Mouse (Mus musculus) kidney, adult 2 months (tissue): ENCODE measurements around the gene Gsn. TPM values are rescaled to one million over a fixed set of nuclear protein-coding genes. Genes with fewer than 3 reads are reported as not detected.
A peak's percentile ranks its signal among the peaks of the same experiment; 100 is the strongest.

ENCODE experiments used
- DNase-seq: peaks from one replicate; pipeline ENCODE4 v3.0.0; 2021
- H3K27ac ChIP-seq: fragments of 200-500 bp; 2 replicates; pipeline ENCODE4 v1.5.1; 2012; ENCODE audit warnings: low read depth, low read length, control low read depth, inconsistent platforms; ENCODE audit not compliant: insufficient read depth
- H3K27me3 ChIP-seq: fragments of 200-500 bp; replicated peaks from 2 replicates; pipeline ENCODE4 v1.6.1; 2012; ENCODE audit warnings: mild to moderate bottlenecking, moderate library complexity, low read length, inconsistent platforms; ENCODE audit not compliant: control insufficient read depth, insufficient read depth
- H3K36me3 ChIP-seq: fragments of 200-500 bp; 2 replicates; pipeline ENCODE4 v1.6.1; 2012; ENCODE audit warnings: mild to moderate bottlenecking, moderate library complexity, low read length, inconsistent platforms; ENCODE audit not compliant: control insufficient read depth, insufficient read depth
- H3K4me1 ChIP-seq: fragments of 200-500 bp; 2 replicates; pipeline ENCODE4 v1.6.1; 2011; ENCODE audit warnings: low read length; ENCODE audit not compliant: control insufficient read depth, insufficient read depth
- H3K4me3 ChIP-seq: fragments of 200-500 bp; 2 replicates; pipeline ENCODE4 v1.5.1; 2011; ENCODE audit warnings: mild to moderate bottlenecking, low read depth, low read length, control low read depth; ENCODE audit not compliant: insufficient read depth
- CTCF ChIP-seq: fragments of 200-500 bp; conservative IDR thresholded peaks from 2 replicates; pipeline ENCODE4 v1.5.1; 2011; ENCODE audit warnings: low read depth, mild to moderate bottlenecking, control low read depth, low read length, moderate library complexity, mixed read lengths; ENCODE audit not compliant: insufficient read depth, insufficient read length
- POLR2A ChIP-seq: fragments of 200-500 bp; IDR thresholded peaks from one replicate; pipeline ENCODE4 v1.6.1; 2011; ENCODE audit warnings: low read depth, low read length, control low read depth
- WGBS: fragments of 180-500 bp; shearing (Covaris S2); methylation state at CpG from one replicate; pipeline ENCODE4 v1.1.7; 2018; 5-methylcytosine and 5-hydroxymethylcytosine counted together
- polyA plus RNA-seq: library from polyadenylated mRNA; depleted of rRNA; stranded (reverse); fragments of >200 nt; gene quantifications from 2 replicates; pipeline ENCODE4 v1.2.3, GENCODE M21; 2012

The Gsn gene
- polyA plus RNA-seq, 1 experiment = 269 TPM

GRCm38 (mm10) chr2:35259338-35260080 is 3.3 kb downstream of the Gsn start:
- no peaks in the 10 kb centered on the region for H3K27me3 ChIP-seq
- H3K4me1 ChIP-seq = peaks cover 9% of the 10 kb centered on the region; the same call in 1 of the 2 replicates
- H3K27ac ChIP-seq = no peak overlapping the region
- DNase-seq = no peak
- H3K4me3 ChIP-seq = no peak overlapping the region
- WGBS = 39% methylated on average over 13 of the region's 13 CpGs
- TF ChIP-seq CTCF (no peak), POLR2A (no peak)
- no peaks in the 10 kb centered on the region for H3K36me3 ChIP-seq

- TF ChIP-seq CTCF = no peak
- no peak for TF ChIP-seq POLR2A
- no peak overlapping the region for H3K27ac ChIP-seq
- peaks cover 9% of the 10 kb centered on the region; the same call in 1 of the 2 replicates for H3K4me1 ChIP-seq
- no peaks in the 10 kb centered on the region for H3K27me3 ChIP-seq
- no peak for DNase-seq
- 76% methylated on average over 1 of the region's 1 CpGs for WGBS
- H3K36me3 ChIP-seq = no peaks in the 10 kb centered on the region
- H3K4me3 ChIP-seq = no peak overlapping the region
Observed at GRCm38 (mm10) chr2:35260291-35260690, 4.1 kb downstream of the Gsn start.

DNA sequence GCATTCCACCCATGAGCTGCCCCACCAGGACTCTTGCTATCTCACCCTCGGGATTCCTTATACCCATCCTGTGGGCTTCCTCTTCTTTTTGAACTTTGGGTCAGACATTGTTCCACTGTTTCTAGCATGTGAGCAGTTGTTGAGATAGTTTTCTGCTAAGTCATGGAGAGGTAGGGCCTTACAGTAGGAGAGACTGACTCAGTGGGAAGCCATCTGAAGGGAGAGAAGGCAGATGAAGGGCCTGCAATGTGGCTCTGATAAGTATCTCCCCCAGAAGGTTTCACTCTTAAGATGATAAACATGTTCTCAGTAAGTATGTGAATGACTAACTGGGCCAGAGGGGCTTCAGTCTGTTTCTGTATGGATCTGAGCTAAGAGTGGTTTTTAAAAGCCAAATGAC is 7.9 kb downstream of the Gsn start:
- H3K27ac ChIP-seq = no peak overlapping the region
- H3K4me3 ChIP-seq = no peak overlapping the region
- no peaks in the 10 kb centered on the region for H3K36me3 ChIP-seq
- DNase-seq = no peak
- peaks cover 5% of the 10 kb centered on the region; the same call in 1 of the 2 replicates for H3K4me1 ChIP-seq
- WGBS = 81% methylated on average over 1 of the region's 1 CpGs
- H3K27me3 ChIP-seq = no peaks in the 10 kb centered on the region
- TF ChIP-seq CTCF (no peak), POLR2A (no peak)

GRCm38 (mm10) chr2:35265296-35265695 is 9.1 kb downstream of the Gsn start:
- TF ChIP-seq POLR2A = no peak
- peak; percentile 72 for TF ChIP-seq CTCF
- Histone ChIP-seq H3K27me3 (no peaks in the 10 kb centered on the region), H3K4me1 (peaks cover 13% of the 10 kb centered on the region), H3K27ac (no peak overlapping the region), H3K36me3 (no peaks in the 10 kb centered on the region), H3K4me3 (no peak overlapping the region)
- DNase-seq = peak; percentile 73
- 37% methylated on average over 8 of the region's 8 CpGs for WGBS

GRCm38 (mm10) chr2:35265775-35266174 is 9.6 kb downstream of the Gsn start:
- Histone ChIP-seq H3K36me3 (no peaks in the 10 kb centered on the region), H3K4me3 (no peak overlapping the region), H3K27me3 (no peaks in the 10 kb centered on the region), H3K27ac (no peak overlapping the region), H3K4me1 (peaks cover 17% of the 10 kb centered on the region)
- WGBS = 80% methylated on average over 8 of the region's 8 CpGs
- DNase-seq = no peak
- TF ChIP-seq CTCF (no peak), POLR2A (no peak)

GRCm38 (mm10) chr2:35266251-35266905 is 10.2 kb downstream of the Gsn start:
- DNase-seq = no peak
- Histone ChIP-seq H3K36me3 (no peaks in the 10 kb centered on the region), H3K27me3 (no peaks in the 10 kb centered on the region), H3K4me1 (peaks cover 19% of the 10 kb centered on the region), H3K27ac (no peak overlapping the region), H3K4me3 (no peak overlapping the region)
- no peak for TF ChIP-seq POLR2A
- TF ChIP-seq CTCF = no peak
- 76% methylated on average over 9 of the region's 9 CpGs for WGBS

- no peak for TF ChIP-seq POLR2A
- TF ChIP-seq CTCF = no peak
- H3K4me1 ChIP-seq = peaks cover 19% of the 10 kb centered on the region
Observed at GRCm38 (mm10) chr2:35267156-35267875, 11.1 kb downstream of the Gsn start.

More at GRCm38 (mm10) chr2:35267156-35267875, 11.1 kb downstream of the Gsn start:
- Histone ChIP-seq H3K27me3 (no peaks in the 10 kb centered on the region), H3K36me3 (no peaks in the 10 kb centered on the region), H3K27ac (peak overlapping the region; percentile 21; the same call in 1 of the 2 replicates), H3K4me3 (no peak overlapping the region)
- DNase-seq = peak; percentile 51
- WGBS = 69% methylated on average over 13 of the region's 13 CpGs
